Mouse (Mus musculus) heart, adult 2 months (tissue): Measurements from ENCODE around the gene Got2. TPM values are rescaled to one million over a fixed set of nuclear protein-coding genes. Genes with fewer than 3 reads are reported as not detected.

Experiments
- DNase-seq, 2 experiments: peaks; one replicate each; pipeline ENCODE4 v3.0.0; 2021
- H3K27ac ChIP-seq: fragments of 200-600 bp; 2 replicates; pipeline ENCODE4 v1.8.1; 2022
- H3K27me3 ChIP-seq: fragments of 200-500 bp; 2 replicates; pipeline ENCODE4 v1.6.1; 2012; ENCODE audit warnings: mild to moderate bottlenecking, low read length, inconsistent platforms, mixed read lengths; ENCODE audit not compliant: control insufficient read depth, insufficient read depth
- H3K36me3 ChIP-seq: fragments of 200-500 bp; 2 replicates; pipeline ENCODE4 v1.6.1; 2012; ENCODE audit warnings: low read length, inconsistent platforms; ENCODE audit not compliant: control insufficient read depth, insufficient read depth
- H3K4me1 ChIP-seq: fragments of 200-500 bp; 2 replicates; pipeline ENCODE4 v1.6.1; 2011; ENCODE audit warnings: low read length; ENCODE audit not compliant: control insufficient read depth, insufficient read depth
- H3K4me3 ChIP-seq: fragments of 200-600 bp; 2 replicates; pipeline ENCODE4 v1.8.1; 2022
- H3K79me2 ChIP-seq: fragments of 200-500 bp; replicated peaks from 2 replicates; pipeline ENCODE4 v1.6.1; 2012; ENCODE audit warnings: mild to moderate bottlenecking, inconsistent platforms, low read length, moderate library complexity, mixed read lengths; ENCODE audit not compliant: control insufficient read depth, insufficient read depth
- H3K9ac ChIP-seq: fragments of 200-500 bp; 2 replicates; pipeline ENCODE4 v1.6.1; 2012; ENCODE audit warnings: low read depth, mild to moderate bottlenecking, control low read depth, inconsistent platforms, low read length, mixed read lengths
- CTCF ChIP-seq: fragments of 200-600 bp; IDR thresholded peaks from 2 replicates; pipeline ENCODE4 v1.8.1; 2022; ENCODE audit warnings: antibody characterized with exemption, mild to moderate bottlenecking, moderate library complexity
- EP300 ChIP-seq: fragments of 200-500 bp; IDR thresholded peaks from 2 replicates; pipeline ENCODE4 v1.6.1; 2011; ENCODE audit warnings: low read depth, low read length, control low read depth; ENCODE audit not compliant: insufficient read depth
- POLR2A ChIP-seq: fragments of 200-500 bp; IDR thresholded peaks from 2 replicates; pipeline ENCODE4 v1.6.1; 2011; ENCODE audit warnings: mild to moderate bottlenecking, low read depth, low read length, control low read depth; ENCODE audit not compliant: insufficient read depth
- WGBS: fragments of 180-500 bp; shearing (Covaris S2); methylation state at CpG from one replicate; pipeline ENCODE4 v1.1.7; 2018; 5-methylcytosine and 5-hydroxymethylcytosine counted together
- intact Hi-C: fragments of 180-260 bp; cut with DNase I; formaldehyde crosslinking; loops from one replicate; pipeline ENCODE4 v1.15.1; 2025
- polyA plus RNA-seq: library from polyadenylated mRNA; depleted of rRNA; stranded (reverse); fragments of >200 nt; gene quantifications from 2 replicates; pipeline ENCODE4 v1.2.3, GENCODE M21; 2012
- total RNA-seq, 2 experiments: library from RNA; stranded (reverse); gene quantifications; 2 replicates each; pipeline ENCODE4 v1.2.3; 2021

Gene Got2
- total and polyA plus RNA-seq, 3 experiments: 663 to 774 (median 732) TPM

DNA sequence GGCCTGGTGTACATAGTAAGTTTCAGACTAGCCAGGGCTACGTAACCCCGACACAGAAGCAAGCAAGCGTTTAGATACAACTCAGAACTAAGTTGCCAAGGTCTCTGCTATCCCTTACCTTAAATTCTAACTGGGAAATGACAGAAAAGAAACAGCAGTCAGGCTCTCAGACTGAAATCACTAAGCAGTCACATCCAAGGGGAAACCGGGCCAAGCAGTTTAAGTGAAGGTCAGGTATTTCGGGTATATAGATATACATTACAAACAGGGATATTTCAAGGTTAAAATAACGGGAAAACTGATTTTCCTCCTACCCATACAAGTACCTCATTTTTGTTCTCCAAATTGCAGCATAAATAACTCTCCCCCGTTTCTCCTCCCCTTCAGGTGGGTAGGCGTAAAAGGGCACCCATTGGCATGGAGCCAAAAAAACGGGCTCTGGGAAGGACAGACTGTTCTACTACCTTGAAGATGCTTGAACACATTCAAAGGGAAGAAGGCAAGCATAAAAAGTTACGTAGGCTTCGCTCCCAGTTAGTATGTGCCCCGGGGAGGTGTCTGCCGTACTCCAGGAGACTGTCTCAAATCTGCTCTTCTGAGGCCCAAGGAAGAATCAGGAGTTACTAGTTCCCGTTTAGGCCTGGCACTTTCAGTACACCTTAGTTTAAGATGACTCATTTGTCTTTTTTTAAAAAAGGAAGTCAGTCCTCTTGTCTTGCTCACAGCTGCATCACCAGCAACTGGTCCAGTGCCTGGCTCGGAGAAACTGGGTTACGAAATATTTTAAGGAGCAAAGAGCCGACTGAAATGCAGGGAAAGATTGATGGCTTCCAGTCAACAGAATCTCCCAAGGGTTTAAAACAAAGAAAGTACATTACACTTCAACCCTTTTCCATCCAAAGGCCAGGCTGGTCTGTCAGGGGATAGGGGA, 1.4 kb downstream of the Got2 start:
- H3K79me2 ChIP-seq: peaks cover 2% of the 10 kb centered on the region; the same call in 1 of the 2 replicates
- H3K36me3 ChIP-seq: peaks cover 5% of the 10 kb centered on the region; the same call in 1 of the 2 replicates
- no peak for TF ChIP-seq CTCF
- no peak for TF ChIP-seq EP300
- no peak for TF ChIP-seq POLR2A
- peak overlapping the region; percentile 81 for H3K9ac ChIP-seq
- H3K27me3 ChIP-seq: no peaks in the 10 kb centered on the region
- intact Hi-C loops: no loop called here
- no peaks in the 10 kb centered on the region; the same call in 1 of the 2 replicates for H3K4me1 ChIP-seq
- H3K4me3 ChIP-seq: peak overlapping the region; percentile 87
- WGBS: 42% methylated on average over 17 of the region's 17 CpGs
- peak overlapping the region; percentile 94 for H3K27ac ChIP-seq
- peak; percentile 48 to 56 for DNase-seq

DNA sequence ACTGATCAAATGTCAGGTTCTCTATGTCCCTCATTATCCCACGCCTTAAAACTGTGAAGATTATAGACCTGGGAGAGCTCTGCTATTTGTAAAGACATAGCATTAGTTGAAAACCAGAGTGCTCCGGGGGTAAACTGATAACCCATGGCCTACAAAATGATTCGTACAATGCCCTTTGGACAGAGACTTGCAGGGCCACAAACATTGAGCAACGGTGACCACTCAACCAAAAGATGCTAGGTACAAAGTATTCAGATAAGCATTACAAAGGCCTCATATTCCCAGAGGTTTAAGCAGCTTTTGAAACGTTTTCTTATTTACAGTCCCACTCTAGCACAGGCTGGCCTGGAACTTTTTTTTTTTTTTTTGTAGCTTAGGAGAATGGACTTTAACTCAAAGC, 2.4 kb downstream of the Got2 start:
- WGBS: 41% methylated on average over 5 of the region's 5 CpGs
- H3K79me2 ChIP-seq: peaks cover 2% of the 10 kb centered on the region; the same call in 1 of the 2 replicates
- DNase-seq: no peak
- H3K4me3 ChIP-seq: peak overlapping the region; percentile 87
- TF ChIP-seq CTCF (no peak), POLR2A (no peak), EP300 (no peak)
- H3K27ac ChIP-seq: peak overlapping the region; percentile 94
- intact Hi-C loops: no loop called here
- H3K36me3 ChIP-seq: peaks cover 5% of the 10 kb centered on the region; the same call in 1 of the 2 replicates
- H3K4me1 ChIP-seq: no peaks in the 10 kb centered on the region; the same call in 1 of the 2 replicates
- H3K9ac ChIP-seq: no peak overlapping the region; the same call in 1 of the 2 replicates
- no peaks in the 10 kb centered on the region for H3K27me3 ChIP-seq

DNA sequence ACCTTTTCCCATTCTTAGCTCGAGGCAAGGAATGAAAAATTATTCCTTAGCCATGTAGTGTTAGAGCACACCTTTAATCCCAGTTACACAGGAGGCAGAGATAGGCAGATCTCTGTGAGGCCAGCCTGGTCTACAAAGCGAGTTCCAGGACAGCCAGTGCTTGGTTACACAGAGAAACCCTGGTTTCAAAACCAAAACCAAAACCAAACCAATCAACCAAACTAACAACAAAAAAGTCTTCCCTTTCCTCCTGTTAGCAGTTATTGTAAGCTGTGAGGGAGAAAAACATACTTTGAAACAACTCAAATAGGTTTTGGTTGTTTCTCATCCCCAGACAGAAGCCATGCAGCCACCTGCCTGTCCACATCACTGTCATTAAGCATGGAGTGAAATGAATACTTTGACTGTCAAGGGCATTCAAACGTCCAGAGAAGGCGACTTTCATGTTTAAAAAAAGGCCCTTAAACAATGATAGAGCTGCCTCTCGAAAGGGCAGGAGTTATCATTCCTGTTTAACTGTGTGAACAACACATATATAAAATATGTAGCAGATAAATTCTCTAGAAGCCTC, 3.0 kb downstream of the Got2 start:
- H3K9ac ChIP-seq: no peak overlapping the region
- peaks cover 5% of the 10 kb centered on the region; the same call in 1 of the 2 replicates for H3K36me3 ChIP-seq
- H3K27me3 ChIP-seq: no peaks in the 10 kb centered on the region
- DNase-seq: no peak
- intact Hi-C loops: no loop called here
- TF ChIP-seq POLR2A (no peak), EP300 (no peak), CTCF (no peak)
- no peak overlapping the region for H3K4me3 ChIP-seq
- peak overlapping the region; percentile 94 for H3K27ac ChIP-seq
- H3K79me2 ChIP-seq: peaks cover 2% of the 10 kb centered on the region; the same call in 1 of the 2 replicates
- WGBS: 60% methylated on average over 5 of the region's 5 CpGs
- H3K4me1 ChIP-seq: no peaks in the 10 kb centered on the region; the same call in 1 of the 2 replicates

DNA sequence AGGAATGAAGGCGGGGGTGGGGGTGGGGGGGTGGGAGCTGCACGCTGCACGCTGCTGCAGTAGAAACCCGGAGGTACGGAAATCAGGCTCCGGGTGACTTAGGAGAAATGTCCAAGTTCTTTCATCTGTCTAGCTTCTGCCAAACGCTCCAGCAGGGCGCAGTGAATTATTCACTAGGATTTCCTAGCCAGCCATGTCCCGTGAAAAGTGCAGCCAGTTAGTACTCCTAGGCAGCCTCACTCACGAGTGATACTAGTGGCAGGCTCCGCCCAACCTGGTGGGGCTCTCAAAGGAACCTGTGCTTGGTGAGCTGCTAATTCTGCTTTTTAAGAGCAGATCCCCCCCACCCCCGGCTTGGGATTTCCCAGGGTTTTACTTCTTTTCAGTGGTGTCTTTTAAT, 3.9 kb downstream of the Got2 start:
- intact Hi-C loops: no loop called here
- no peak overlapping the region for H3K4me3 ChIP-seq
- peaks cover 2% of the 10 kb centered on the region; the same call in 1 of the 2 replicates for H3K79me2 ChIP-seq
- 70% methylated on average over 12 of the region's 12 CpGs for WGBS
- peaks cover 5% of the 10 kb centered on the region; the same call in 1 of the 2 replicates for H3K36me3 ChIP-seq
- H3K27ac ChIP-seq: no peak overlapping the region
- no peak overlapping the region for H3K9ac ChIP-seq
- no peak for TF ChIP-seq CTCF
- no peak for TF ChIP-seq POLR2A
- TF ChIP-seq EP300: no peak
- no peaks in the 10 kb centered on the region; the same call in 1 of the 2 replicates for H3K4me1 ChIP-seq
- H3K27me3 ChIP-seq: no peaks in the 10 kb centered on the region
- DNase-seq: no peak

DNA sequence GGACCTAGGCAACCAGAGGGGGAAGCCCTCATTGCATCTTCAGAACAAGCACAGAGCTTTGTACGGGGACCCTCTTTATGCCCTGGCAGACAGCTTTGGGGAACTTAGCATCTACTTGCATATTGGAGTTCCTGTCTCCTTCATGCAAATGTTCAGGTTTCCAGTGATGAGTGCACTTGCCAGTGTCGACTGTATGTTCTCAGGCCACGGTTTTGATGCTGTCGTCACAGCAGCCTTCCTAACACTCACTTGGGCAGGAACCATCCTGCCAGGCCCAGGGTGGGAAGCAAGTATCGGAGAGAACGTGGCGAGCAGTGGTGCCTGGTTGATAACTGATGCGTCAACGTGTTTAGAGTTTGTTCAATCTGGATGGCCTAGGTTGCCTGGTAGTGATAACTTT, 6.2 kb downstream of the Got2 start:
- no peak for DNase-seq
- Histone ChIP-seq H3K36me3 (peaks cover 16% of the 10 kb centered on the region), H3K4me1 (peaks cover 8% of the 10 kb centered on the region), H3K9ac (no peak overlapping the region), H3K27me3 (no peaks in the 10 kb centered on the region), H3K4me3 (no peak overlapping the region), H3K27ac (no peak overlapping the region), H3K79me2 (peaks cover 2% of the 10 kb centered on the region; the same call in 1 of the 2 replicates)
- WGBS: 64% methylated on average over 9 of the region's 9 CpGs
- intact Hi-C loops: no loop called here
- TF ChIP-seq EP300 (no peak), POLR2A (no peak), CTCF (no peak)

DNA sequence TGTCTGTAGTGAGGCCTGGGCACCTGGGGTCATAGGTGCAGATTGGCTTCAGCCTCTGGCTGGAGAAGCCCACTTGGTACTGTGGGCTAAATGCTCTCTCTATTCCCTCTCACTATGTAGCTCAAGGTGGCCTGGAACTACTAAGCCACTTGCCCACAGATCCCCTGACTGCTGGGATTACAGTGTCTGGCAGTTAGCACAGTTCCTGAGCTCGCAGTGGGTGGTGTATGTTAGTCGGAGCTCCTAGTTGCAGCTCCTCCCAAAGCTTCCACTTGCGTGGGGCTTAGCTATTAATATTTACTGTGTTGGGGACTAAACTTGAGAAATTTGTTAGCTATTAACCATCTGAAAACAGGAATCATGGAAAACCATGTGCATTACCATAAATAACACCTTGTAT, 6.8 kb downstream of the Got2 start:
- H3K79me2 ChIP-seq: peaks cover 2% of the 10 kb centered on the region; the same call in 1 of the 2 replicates
- no peaks in the 10 kb centered on the region for H3K27me3 ChIP-seq
- H3K36me3 ChIP-seq: peaks cover 19% of the 10 kb centered on the region
- no peak overlapping the region for H3K4me3 ChIP-seq
- WGBS: 57% methylated on average over 3 of the region's 3 CpGs
- intact Hi-C loops: no loop called here
- no peak overlapping the region for H3K27ac ChIP-seq
- no peak for DNase-seq
- H3K9ac ChIP-seq: no peak overlapping the region
- TF ChIP-seq EP300 (no peak), CTCF (no peak), POLR2A (no peak)
- peaks cover 8% of the 10 kb centered on the region for H3K4me1 ChIP-seq
